Mouse (Mus musculus): ENCODE results near the gene Grk1. TPM values are rescaled to one million over a fixed set of nuclear protein-coding genes. Genes with fewer than 3 reads are reported as not detected.

Grk1 gene
- polyA plus RNA-seq (2015; fragmentation: Nextera tagmentation; extraction: Ambion mirVana), result 0.01 TPM in 1 of 2 replicates, not detected in the other

DNA sequence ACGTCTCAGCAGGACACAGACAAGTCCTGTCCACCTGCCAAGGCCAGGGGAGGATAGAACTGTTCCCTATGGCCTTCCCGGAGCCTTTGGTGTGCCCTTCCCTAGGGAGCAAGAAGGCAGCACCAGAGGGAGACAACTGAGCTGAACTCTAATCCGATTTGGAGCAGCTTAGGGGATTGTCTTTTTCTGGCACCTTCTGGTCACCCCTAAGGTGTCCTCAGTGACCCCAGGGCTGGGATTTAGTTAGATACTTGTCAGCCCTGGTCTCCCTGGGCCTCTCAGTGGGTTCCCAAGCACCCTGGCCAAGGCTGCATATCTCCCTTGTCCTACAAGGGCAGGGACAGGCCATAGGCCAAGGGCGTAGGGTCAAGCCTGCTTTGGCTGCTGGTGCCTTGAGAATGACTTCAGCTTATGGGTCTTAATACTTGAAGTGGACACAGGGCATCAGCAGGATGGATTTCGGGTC, at the start of gene Grk1:
TSS of gene Grk1 (plus strand) at position 416 of the 466 bp plus-strand sequence.
- Histone ChIP-seq H3K9me3 (no peaks in the 10 kb centered on the region), H3K27ac (no peak within 1 kb of the TSS), H3K4me3 (replicated peaks) (no peak within 1 kb of the TSS), H3K27me3 (replicated peaks) (no peaks in the 10 kb centered on the region), H3K36me3 (no peaks in the 10 kb centered on the region), H3K9ac (no peak within 1 kb of the TSS), H3K4me1 (no peaks in the 10 kb centered on the region), H3K4me2 (no peak within 1 kb of the TSS)
- ATAC-seq (ENCODE audit: insufficient read depth, low FRiP score, low read depth), result no peak
- WGBS, result 69% methylated on average over 5 of the region's 5 CpGs

DNA sequence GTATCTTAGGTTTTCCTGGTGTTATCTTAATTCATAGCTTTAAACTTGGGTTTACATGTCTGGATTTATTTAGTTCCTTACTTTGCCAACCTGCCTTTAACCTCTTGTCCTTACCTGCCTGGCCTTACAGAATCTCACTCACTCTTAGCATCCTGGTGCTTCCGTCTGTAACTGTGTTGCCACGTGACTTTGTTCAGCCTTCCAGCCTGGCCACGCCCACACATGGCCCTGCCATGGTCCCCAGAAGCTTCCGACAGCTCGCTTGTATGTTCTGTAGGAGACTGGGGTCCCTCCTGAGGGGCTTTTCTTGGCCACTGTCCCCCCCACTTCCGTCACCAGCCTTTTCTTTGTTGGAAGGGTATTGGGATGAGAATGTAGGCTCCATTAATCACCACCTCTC, 48.7 kb upstream of the Grk1 start:
- H3K4me1 ChIP-seq, result no peaks in the 10 kb centered on the region
- no peak overlapping the region for H3K4me3 ChIP-seq (replicated peaks)
- no peaks in the 10 kb centered on the region for H3K9me3 ChIP-seq
- no peak overlapping the region for H3K9ac ChIP-seq
- peaks cover 73% of the 10 kb centered on the region for H3K36me3 ChIP-seq
- WGBS, result 75% methylated on average over 6 of the region's 6 CpGs
- ATAC-seq (ENCODE audit: insufficient read depth, low FRiP score, low read depth), result no peak
- no peak overlapping the region for H3K27ac ChIP-seq
- H3K4me2 ChIP-seq, result no peak overlapping the region
- H3K27me3 ChIP-seq (replicated peaks), result no peaks in the 10 kb centered on the region

DNA sequence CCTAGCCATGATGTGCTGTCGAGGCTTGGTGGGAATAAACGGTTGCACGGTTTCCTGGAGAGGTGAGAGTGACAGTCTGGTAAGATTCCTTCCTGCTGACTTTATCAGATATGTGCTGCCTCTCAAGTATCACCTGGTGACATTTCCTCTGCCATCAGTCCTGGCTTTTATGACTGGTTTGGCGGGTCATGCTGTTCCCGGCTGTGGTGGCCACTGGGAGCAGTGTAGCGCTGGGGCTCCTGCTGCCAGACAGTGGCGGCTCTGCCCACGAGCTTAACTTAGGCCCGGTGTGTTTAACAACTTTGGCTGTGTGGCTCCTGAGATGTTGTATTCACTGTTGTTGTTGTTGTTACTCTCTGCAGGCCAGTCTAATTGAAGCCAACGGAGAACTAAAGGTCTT, 48.2 kb upstream of the Grk1 start:
- H3K36me3 ChIP-seq, result peaks cover 73% of the 10 kb centered on the region
- no peak for ATAC-seq (ENCODE audit: insufficient read depth, low FRiP score, low read depth)
- 72% methylated on average over 10 of the region's 10 CpGs for WGBS

DNA sequence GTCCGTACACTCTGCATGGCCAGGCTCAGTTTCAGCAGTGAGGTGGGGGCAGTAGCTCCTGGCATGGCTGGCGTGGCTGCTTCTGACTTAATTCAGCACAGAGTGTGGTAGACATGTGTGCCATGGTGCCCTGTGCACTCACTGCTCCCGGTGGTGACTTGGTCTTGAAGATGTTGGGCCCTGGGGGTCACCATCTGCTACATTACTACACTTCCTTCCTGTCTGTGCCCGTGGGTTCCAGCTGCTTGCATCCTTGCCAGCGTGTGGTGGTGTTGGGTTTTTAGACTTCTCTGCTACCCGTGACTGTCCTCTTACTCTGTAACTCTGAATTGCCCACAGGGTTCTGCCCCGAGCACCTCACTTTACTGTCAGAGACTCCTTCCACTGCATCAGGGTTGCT, 44.7 kb upstream of the Grk1 start:
- Histone ChIP-seq H3K36me3 (peaks cover 88% of the 10 kb centered on the region), H3K4me2 (no peak overlapping the region), H3K9me3 (no peaks in the 10 kb centered on the region), H3K27ac (no peak overlapping the region), H3K4me1 (no peaks in the 10 kb centered on the region), H3K4me3 (replicated peaks) (no peak overlapping the region), H3K9ac (no peak overlapping the region), H3K27me3 (replicated peaks) (no peaks in the 10 kb centered on the region)
- ATAC-seq (ENCODE audit: insufficient read depth, low FRiP score, low read depth), result no peak
- 82% methylated on average over 7 of the region's 7 CpGs for WGBS

More for the DNA sequence above, 48.2 kb upstream of the Grk1 start:
- H3K9ac ChIP-seq, result no peak overlapping the region
- H3K4me3 ChIP-seq (replicated peaks), result no peak overlapping the region
- no peaks in the 10 kb centered on the region for H3K9me3 ChIP-seq
- no peak overlapping the region for H3K27ac ChIP-seq
- H3K27me3 ChIP-seq (replicated peaks), result no peaks in the 10 kb centered on the region
- H3K4me1 ChIP-seq, result no peaks in the 10 kb centered on the region
- H3K4me2 ChIP-seq, result no peak overlapping the region

DNA sequence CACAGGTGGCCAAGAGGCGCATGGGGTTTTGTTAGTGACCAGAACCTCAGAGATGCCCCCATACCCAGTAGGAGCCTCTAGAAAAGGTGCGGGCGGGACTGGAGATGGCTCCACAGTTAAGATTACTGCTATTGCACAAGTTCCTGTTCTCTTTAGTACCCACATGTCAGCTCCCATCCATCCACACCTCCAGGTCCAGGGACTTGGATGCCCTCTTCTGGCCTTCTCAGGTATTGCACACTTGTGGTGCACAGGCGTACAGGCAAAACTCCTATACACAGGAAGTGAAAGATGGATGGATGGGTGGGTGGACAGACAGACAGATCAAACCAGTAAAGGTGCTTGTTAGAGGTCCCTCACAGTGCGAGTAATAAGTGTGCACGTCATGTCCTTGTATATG, 43.0 kb upstream of the Grk1 start:
- Histone ChIP-seq H3K27me3 (replicated peaks) (no peaks in the 10 kb centered on the region), H3K4me1 (no peaks in the 10 kb centered on the region), H3K9ac (no peak overlapping the region), H3K27ac (no peak overlapping the region), H3K9me3 (no peaks in the 10 kb centered on the region), H3K4me3 (replicated peaks) (no peak overlapping the region), H3K36me3 (peaks cover 88% of the 10 kb centered on the region), H3K4me2 (no peak overlapping the region)
- 90% methylated on average over 6 of the region's 6 CpGs for WGBS
- no peak for ATAC-seq (ENCODE audit: insufficient read depth, low FRiP score, low read depth)

DNA sequence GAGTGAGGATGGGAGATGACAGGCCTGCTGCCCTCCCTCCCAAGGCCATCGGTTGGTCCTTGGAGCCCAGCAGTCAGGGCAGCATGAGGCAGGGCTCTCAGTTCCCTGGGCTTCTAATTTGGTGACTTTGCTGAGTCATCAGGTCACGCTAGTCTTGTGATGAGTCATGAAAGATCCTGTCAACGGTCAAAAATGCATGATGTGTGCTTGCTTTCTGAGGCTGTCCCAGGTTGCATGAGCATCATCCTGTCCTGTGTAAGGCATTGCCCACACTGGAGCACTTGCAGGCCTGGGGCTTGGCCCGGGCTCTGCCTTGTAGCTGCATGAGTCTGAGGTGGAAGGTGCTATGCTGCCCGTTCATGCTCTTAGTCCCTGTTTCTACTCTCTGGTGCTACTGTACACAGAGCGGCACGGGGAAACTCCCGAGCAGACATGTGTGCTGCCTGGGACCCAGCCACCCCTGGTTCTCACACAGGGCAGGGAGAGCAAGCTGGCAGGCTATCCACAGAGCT, 31.7 kb upstream of the Grk1 start:
- H3K9ac ChIP-seq, result no peak overlapping the region
- H3K4me1 ChIP-seq, result no peaks in the 10 kb centered on the region
- no peaks in the 10 kb centered on the region for H3K27me3 ChIP-seq (replicated peaks)
- no peak overlapping the region for H3K27ac ChIP-seq
- peaks cover 70% of the 10 kb centered on the region for H3K36me3 ChIP-seq
- H3K4me3 ChIP-seq (replicated peaks), result no peak overlapping the region
- no peak overlapping the region for H3K4me2 ChIP-seq
- ATAC-seq (ENCODE audit: insufficient read depth, low FRiP score, low read depth), result no peak
- H3K9me3 ChIP-seq, result no peaks in the 10 kb centered on the region
- 84% methylated on average over 8 of the region's 8 CpGs for WGBS

DNA sequence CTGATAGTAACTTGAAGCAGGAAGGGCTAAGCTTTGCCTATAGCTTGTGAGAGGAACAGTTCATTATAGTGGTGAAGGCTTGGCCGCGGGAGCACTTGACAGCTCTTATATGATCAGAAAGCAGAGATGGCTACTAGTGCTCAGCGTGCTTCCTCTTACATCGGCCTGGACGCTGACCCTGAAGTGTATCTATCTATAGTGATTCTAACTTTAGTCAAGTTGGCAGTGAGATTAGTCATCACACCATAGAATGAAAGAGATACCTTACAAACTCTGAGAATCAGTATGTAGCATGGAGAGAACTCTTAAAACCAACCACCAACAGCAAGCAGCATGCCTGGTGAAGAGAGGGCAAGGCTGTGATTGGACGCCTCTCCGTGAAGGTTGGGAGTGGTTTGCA, 23.3 kb upstream of the Grk1 start:
- H3K36me3 ChIP-seq, result peaks cover 13% of the 10 kb centered on the region
- no peaks in the 10 kb centered on the region for H3K4me1 ChIP-seq
- no peak for ATAC-seq (ENCODE audit: insufficient read depth, low FRiP score, low read depth)
- H3K27me3 ChIP-seq (replicated peaks), result no peaks in the 10 kb centered on the region
- WGBS, result 89% methylated on average over 7 of the region's 7 CpGs
- H3K9me3 ChIP-seq, result no peaks in the 10 kb centered on the region
- H3K4me3 ChIP-seq (replicated peaks), result no peak overlapping the region
- no peak overlapping the region for H3K4me2 ChIP-seq
- no peak overlapping the region for H3K27ac ChIP-seq
- no peak overlapping the region for H3K9ac ChIP-seq

DNA sequence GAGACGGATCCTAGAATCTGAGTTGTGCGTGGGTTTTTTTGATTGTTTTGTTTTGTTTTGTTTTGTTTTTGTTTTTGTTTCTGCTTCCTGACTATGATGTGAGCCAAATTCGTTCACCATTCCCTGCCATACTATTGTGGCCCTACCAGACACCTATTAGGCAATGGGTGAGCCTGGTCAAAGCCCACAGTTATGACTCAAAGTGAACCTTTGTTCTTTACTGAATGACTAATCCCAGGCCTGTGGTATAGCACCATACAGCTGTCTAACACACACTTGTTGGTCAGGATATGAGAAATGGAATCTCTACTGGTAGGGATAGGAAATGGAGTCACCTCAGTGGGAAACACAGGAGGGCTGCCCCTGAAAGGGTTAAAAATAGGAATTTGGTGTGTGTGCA, 22.3 kb upstream of the Grk1 start:
- ATAC-seq (ENCODE audit: insufficient read depth, low FRiP score, low read depth), result no peak
- Histone ChIP-seq H3K27me3 (replicated peaks) (no peaks in the 10 kb centered on the region), H3K27ac (no peak overlapping the region), H3K36me3 (peaks cover 13% of the 10 kb centered on the region), H3K4me2 (no peak overlapping the region), H3K4me3 (replicated peaks) (no peak overlapping the region), H3K4me1 (no peaks in the 10 kb centered on the region), H3K9me3 (no peaks in the 10 kb centered on the region), H3K9ac (no peak overlapping the region)
- WGBS, result 87% methylated on average over 3 of the region's 3 CpGs

DNA sequence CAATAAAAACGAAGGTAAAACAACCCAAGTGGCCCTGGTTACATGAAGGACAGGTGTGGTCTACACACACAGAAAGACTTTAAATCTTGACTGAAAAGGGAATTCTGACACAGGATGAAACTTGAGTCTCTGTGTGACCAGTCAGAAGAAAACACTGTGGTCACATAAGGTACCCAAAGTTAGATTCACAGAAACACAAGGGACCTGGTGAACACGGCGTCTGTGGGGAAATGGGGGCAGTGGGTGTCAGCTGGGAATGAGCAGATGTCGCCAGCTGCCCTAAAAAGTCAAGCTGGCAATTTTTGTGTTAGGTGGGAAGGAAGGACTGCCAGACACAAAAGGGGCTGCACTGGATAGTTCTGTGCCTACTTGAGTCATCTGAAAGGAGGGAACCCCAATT, 21.9 kb upstream of the Grk1 start:
- no peak for ATAC-seq (ENCODE audit: insufficient read depth, low FRiP score, low read depth)
- Histone ChIP-seq H3K27ac (no peak overlapping the region), H3K36me3 (peaks cover 13% of the 10 kb centered on the region), H3K4me3 (replicated peaks) (no peak overlapping the region), H3K4me1 (no peaks in the 10 kb centered on the region), H3K9me3 (no peaks in the 10 kb centered on the region), H3K27me3 (replicated peaks) (no peaks in the 10 kb centered on the region), H3K4me2 (no peak overlapping the region), H3K9ac (no peak overlapping the region)
- 86% methylated on average over 4 of the region's 4 CpGs for WGBS

DNA sequence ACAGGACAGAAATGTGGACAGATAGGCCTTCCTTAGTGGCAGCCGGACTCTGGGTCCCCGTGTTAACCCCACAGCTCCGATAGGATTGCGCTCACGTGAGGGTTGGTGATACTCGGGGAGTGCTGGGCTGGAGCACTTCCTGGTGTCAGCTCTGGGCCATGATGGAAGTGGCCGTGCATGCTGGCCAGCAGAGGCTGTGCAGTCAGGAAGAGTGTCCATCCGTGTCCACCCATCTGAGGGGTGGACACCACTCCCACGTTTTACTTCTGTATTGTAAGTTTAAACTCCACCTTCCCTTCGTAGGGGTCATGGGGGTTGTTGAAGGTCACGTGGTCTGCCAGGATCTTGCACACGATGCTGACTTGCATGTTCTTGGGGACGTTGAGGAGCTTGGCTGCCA, 18.5 kb upstream of the Grk1 start:
- no peak for ATAC-seq (ENCODE audit: insufficient read depth, low FRiP score, low read depth)
- Histone ChIP-seq H3K27ac (no peak overlapping the region), H3K4me2 (no peak overlapping the region), H3K9ac (no peak overlapping the region), H3K4me1 (no peaks in the 10 kb centered on the region), H3K9me3 (no peaks in the 10 kb centered on the region), H3K36me3 (no peaks in the 10 kb centered on the region), H3K27me3 (replicated peaks) (no peaks in the 10 kb centered on the region), H3K4me3 (replicated peaks) (no peak overlapping the region)
- WGBS, result 74% methylated on average over 13 of the region's 13 CpGs

DNA sequence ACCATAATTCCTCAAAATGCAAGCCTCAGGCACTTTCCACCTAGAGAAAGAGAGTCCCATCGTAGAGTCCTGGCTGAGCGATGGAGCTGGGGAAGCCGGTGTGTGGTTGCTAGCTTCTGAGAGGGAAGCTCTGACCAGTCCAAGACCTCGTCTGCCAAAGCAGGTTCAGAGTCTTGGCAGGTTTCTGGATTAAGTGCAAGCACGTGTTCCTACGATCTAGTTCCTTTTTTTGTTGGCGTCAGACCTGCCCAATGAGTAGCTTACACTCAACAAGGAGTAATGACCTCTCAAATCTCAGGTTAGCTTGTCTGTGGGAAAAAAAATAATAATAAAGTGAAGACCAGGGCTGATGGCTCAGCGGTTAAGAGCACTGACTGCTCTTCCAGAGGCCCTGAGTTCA, 17.2 kb upstream of the Grk1 start:
- H3K4me1 ChIP-seq, result no peaks in the 10 kb centered on the region
- H3K27me3 ChIP-seq (replicated peaks), result no peaks in the 10 kb centered on the region
- H3K36me3 ChIP-seq, result no peaks in the 10 kb centered on the region
- ATAC-seq (ENCODE audit: insufficient read depth, low FRiP score, low read depth), result no peak
- 77% methylated on average over 8 of the region's 8 CpGs for WGBS
- H3K27ac ChIP-seq, result no peak overlapping the region
- H3K9ac ChIP-seq, result no peak overlapping the region
- no peaks in the 10 kb centered on the region for H3K9me3 ChIP-seq
- H3K4me3 ChIP-seq (replicated peaks), result no peak overlapping the region
- H3K4me2 ChIP-seq, result no peak overlapping the region

DNA sequence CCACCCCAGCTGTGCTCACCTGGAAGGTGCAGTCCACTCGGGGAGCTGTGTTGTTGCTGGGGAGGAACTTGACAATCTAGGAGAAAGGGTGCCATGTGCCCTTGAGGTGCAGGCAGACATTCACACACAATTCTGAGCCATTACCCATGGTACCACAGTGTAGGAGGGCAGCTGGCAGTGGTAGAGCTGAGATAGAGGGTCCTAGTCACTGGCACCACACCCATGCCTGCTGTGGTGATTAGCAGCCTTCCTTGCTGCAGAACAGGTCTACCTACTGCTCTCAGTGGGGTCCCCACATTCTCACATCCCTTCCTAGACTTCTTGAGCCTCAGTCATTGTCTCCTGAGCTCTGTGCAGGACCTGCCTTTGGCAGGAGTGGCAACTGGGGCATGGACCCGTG, 16.1 kb upstream of the Grk1 start:
- no peak overlapping the region for H3K27ac ChIP-seq
- no peaks in the 10 kb centered on the region for H3K9me3 ChIP-seq
- H3K4me2 ChIP-seq, result no peak overlapping the region
- H3K9ac ChIP-seq, result no peak overlapping the region
- no peak for ATAC-seq (ENCODE audit: insufficient read depth, low FRiP score, low read depth)
- H3K36me3 ChIP-seq, result no peaks in the 10 kb centered on the region
- H3K4me3 ChIP-seq (replicated peaks), result no peak overlapping the region
- WGBS, result 60% methylated on average over 2 of the region's 2 CpGs
- H3K27me3 ChIP-seq (replicated peaks), result no peaks in the 10 kb centered on the region
- no peaks in the 10 kb centered on the region for H3K4me1 ChIP-seq

DNA sequence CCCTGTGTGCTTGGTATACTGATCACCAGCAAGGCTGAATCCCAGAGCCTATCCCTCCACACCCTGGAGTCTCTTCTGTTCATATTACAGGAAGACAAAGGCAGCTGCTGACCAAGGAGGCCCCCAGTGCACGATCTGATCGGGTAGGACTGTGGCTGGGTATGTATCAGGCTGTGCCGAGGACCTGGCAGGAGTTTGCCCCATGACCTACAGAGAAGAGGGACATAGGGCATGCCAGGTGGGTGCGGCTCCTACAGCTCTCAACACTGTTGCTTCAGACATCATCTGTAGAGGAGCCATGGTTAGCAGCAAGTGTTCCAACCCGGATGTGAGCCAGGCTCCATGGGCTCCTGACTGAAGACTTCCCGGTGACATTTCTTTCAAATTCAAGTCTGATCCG, 11.0 kb upstream of the Grk1 start:
- WGBS, result 82% methylated on average over 7 of the region's 7 CpGs
- Histone ChIP-seq H3K36me3 (no peaks in the 10 kb centered on the region), H3K27me3 (replicated peaks) (no peaks in the 10 kb centered on the region), H3K4me3 (replicated peaks) (no peak overlapping the region), H3K9me3 (no peaks in the 10 kb centered on the region), H3K27ac (no peak overlapping the region), H3K4me1 (no peaks in the 10 kb centered on the region), H3K4me2 (no peak overlapping the region), H3K9ac (no peak overlapping the region)
- ATAC-seq (ENCODE audit: insufficient read depth, low FRiP score, low read depth), result no peak

Measured in stomach, embryonic 15.5 days (tissue).